Mouse (Mus musculus): ENCODE measurements at regions not wholly inside any gene's neighbourhood (a gene's known extent, or its start where the extent isn't known, plus 50 kb on each side); places are given as distances from the start of the nearest gene placed in this dataset.

- TF ChIP-seq CTCF (IDR thresholded peaks at IDR 0.05; ENCODE audit: control insufficient read depth, insufficient read depth, low read length): no peak
- no peak for TF ChIP-seq POLR2A (IDR thresholded peaks at IDR 0.05; ENCODE audit: borderline replicate concordance, control insufficient read depth, low read depth, low read length)
These were observed 236.7 kb downstream of the Opa1 start for GRCm38 (mm10) chr16:29815632-29816337.
